Mouse (Mus musculus) embryonic fibroblast, embryonic 13.5 days (primary cell): ENCODE data around the gene Dtx2. TPM values are rescaled to one million over a fixed set of nuclear protein-coding genes. Genes with fewer than 3 reads are reported as not detected.

ENCODE experiments used
- H3K27ac ChIP-seq: 2 replicates; pipeline ENCODE4 v1.5.1; 2012; ENCODE audit warnings: low read length, control low read depth, inconsistent platforms; ENCODE audit not compliant: insufficient read depth
- H3K4me1 ChIP-seq: 2 replicates; pipeline ENCODE4 v1.6.1; 2011; ENCODE audit warnings: low read length; ENCODE audit not compliant: control insufficient read depth, insufficient read depth
- H3K4me3 ChIP-seq: 2 replicates; pipeline ENCODE4 v1.5.1; 2011; ENCODE audit warnings: mild to moderate bottlenecking, control low read depth, low read length; ENCODE audit not compliant: insufficient read depth
- CTCF ChIP-seq: IDR thresholded peaks from 2 replicates; pipeline ENCODE4 v1.5.1; 2011; ENCODE audit warnings: mild to moderate bottlenecking, control low read depth, low read length, moderate library complexity, borderline replicate concordance; ENCODE audit not compliant: insufficient read depth
- POLR2A ChIP-seq: IDR thresholded peaks from 2 replicates; pipeline ENCODE4 v1.6.1; 2011; ENCODE audit warnings: low read depth, mild to moderate bottlenecking, control low read depth, low read length, moderate library complexity
- polyA plus RNA-seq: library from polyadenylated mRNA; stranded (reverse); fragments of >200 nt; gene quantifications from 2 replicates; pipeline ENCODE4 v1.2.4, GENCODE M21; 2011; ENCODE audit warnings: low read depth; ENCODE audit not compliant: missing spikeins, insufficient read length

The Dtx2 gene
- polyA plus RNA-seq, 1 experiment = 8.5 TPM

GRCm38 (mm10) chr5:135996162-135996561 lies 1.6 kb downstream of the Dtx2 start:
- no peak overlapping the region for H3K4me3 ChIP-seq
- TF ChIP-seq POLR2A (no peak), CTCF (no peak)
- H3K4me1 ChIP-seq = peaks cover 6% of the 10 kb centered on the region; the same call in 1 of the 2 replicates
- H3K27ac ChIP-seq = no peak overlapping the region

- TF ChIP-seq CTCF (no peak), POLR2A (no peak)
- Histone ChIP-seq H3K4me3 (no peak overlapping the region), H3K27ac (no peak overlapping the region), H3K4me1 (no peaks in the 10 kb centered on the region)
Observed at GRCm38 (mm10) chr5:136001222-136001621, 6.6 kb downstream of the Dtx2 start.

GRCm38 (mm10) chr5:136002325-136002724 lies 7.7 kb downstream of the Dtx2 start:
- H3K27ac ChIP-seq = no peak overlapping the region
- no peak overlapping the region for H3K4me3 ChIP-seq

GRCm38 (mm10) chr5:136002751-136003151 lies 8.2 kb downstream of the Dtx2 start:
- no peak for TF ChIP-seq CTCF
- H3K4me1 ChIP-seq = no peaks in the 10 kb centered on the region
- no peak overlapping the region for H3K4me3 ChIP-seq
- H3K27ac ChIP-seq = no peak overlapping the region

More at GRCm38 (mm10) chr5:136002325-136002724, 7.7 kb downstream of the Dtx2 start:
- no peaks in the 10 kb centered on the region for H3K4me1 ChIP-seq
- TF ChIP-seq CTCF (no peak), POLR2A (no peak)

- no peak for TF ChIP-seq POLR2A
- no peak for TF ChIP-seq CTCF
- H3K27ac ChIP-seq = no peak overlapping the region
- H3K4me1 ChIP-seq = no peaks in the 10 kb centered on the region
- H3K4me3 ChIP-seq = no peak overlapping the region
Observed at GRCm38 (mm10) chr5:136004537-136004936, 9.9 kb downstream of the Dtx2 start.

- no peak overlapping the region for H3K4me3 ChIP-seq
- TF ChIP-seq POLR2A (no peak), CTCF (no peak)
- H3K27ac ChIP-seq = no peak overlapping the region
- no peaks in the 10 kb centered on the region for H3K4me1 ChIP-seq
Observed at GRCm38 (mm10) chr5:136007745-136008144, 13.1 kb downstream of the Dtx2 start.

GRCm38 (mm10) chr5:136014877-136015276 lies 20.3 kb downstream of the Dtx2 start:
- no peak overlapping the region for H3K27ac ChIP-seq
- no peak overlapping the region for H3K4me3 ChIP-seq
- peaks cover 13% of the 10 kb centered on the region for H3K4me1 ChIP-seq
- TF ChIP-seq POLR2A = no peak
- TF ChIP-seq CTCF = no peak

GRCm38 (mm10) chr5:136015586-136015985 lies 21.0 kb downstream of the Dtx2 start:
- Histone ChIP-seq H3K4me1 (peaks cover 14% of the 10 kb centered on the region), H3K4me3 (no peak overlapping the region), H3K27ac (no peak overlapping the region)
- no peak for TF ChIP-seq POLR2A
- no peak for TF ChIP-seq CTCF

- TF ChIP-seq CTCF (no peak), POLR2A (no peak)
- H3K4me1 ChIP-seq = peaks cover 14% of the 10 kb centered on the region
- H3K4me3 ChIP-seq = no peak overlapping the region
- H3K27ac ChIP-seq = 0 out of 2 replicates have a peak overlapping the region, but pooled peaks have one; percentile 11
Observed at GRCm38 (mm10) chr5:136016014-136016876, 21.6 kb downstream of the Dtx2 start.

GRCm38 (mm10) chr5:136017262-136017661 lies 22.7 kb downstream of the Dtx2 start:
- no peak overlapping the region for H3K27ac ChIP-seq
- H3K4me3 ChIP-seq = no peak overlapping the region
- H3K4me1 ChIP-seq = peaks cover 14% of the 10 kb centered on the region
- no peak for TF ChIP-seq POLR2A
- no peak for TF ChIP-seq CTCF
